ENCODE assay signal across 12 mouse cellular contexts in the genomic region with DNA sequence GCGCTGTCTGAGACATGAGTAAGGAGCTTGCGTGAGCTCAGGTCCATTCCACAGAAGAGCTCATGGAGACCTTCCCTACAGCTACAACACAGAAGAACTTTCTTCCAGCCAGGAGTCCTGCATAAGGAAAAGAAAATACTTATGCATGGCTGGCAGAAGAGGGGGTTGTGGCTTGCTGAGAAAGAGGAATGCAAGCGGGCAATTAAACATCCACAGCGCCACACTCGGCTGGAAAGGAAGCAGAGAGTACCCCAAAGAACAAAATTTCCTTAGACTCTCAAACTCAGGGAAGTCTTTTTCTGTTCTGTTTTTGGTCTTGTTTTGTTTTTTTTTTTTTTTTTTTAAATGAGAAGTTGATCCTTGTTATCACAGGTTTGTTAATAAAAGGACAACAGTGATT.
DNase-seq lines count a peak whose midpoint lies in the region; ATAC-seq and TF ChIP-seq lines count a peak whose summit lies in the region.
"Had no signal": no experiment of that assay in that cellular context is flagged by ENCODE, and none has a peak within 500 bp of the region (broad histone marks: within the 10 kb centered on the region; RNA-seq: fewer than 3 reads in every experiment).

No protein-coding gene starts in this region.

- WGBS in kidney, embryonic 14.5 days = 66% methylated on average over 5 of the region's 5 CpGs
- WGBS in lung, embryonic 15.5 days = 61% methylated on average over 5 of the region's 5 CpGs
- WGBS in stomach, postnatal 0 days = 78% methylated on average over 5 of the region's 5 CpGs

- H3K4me3 ChIP-seq in kidney, embryonic 14.5 days (ENCODE audit: low read length) = no peak overlapping the region
- H3K4me3 ChIP-seq in lung, embryonic 15.5 days = no peak overlapping the region
- H3K4me3 ChIP-seq in stomach, postnatal 0 days (ENCODE audit: low read depth, low read length) = no peak overlapping the region
- H3K4me3 ChIP-seq: embryonic facial prominence, embryonic 12.5 days; forebrain, embryonic 12.5 days; midbrain, embryonic 12.5 days had no signal

- peaks cover 15% of the 10 kb centered on the region; the same call in 1 of the 2 replicates for H3K4me1 ChIP-seq in kidney, embryonic 14.5 days (ENCODE audit: control insufficient read depth, insufficient read depth, low read length)
- peaks cover 53% of the 10 kb centered on the region for H3K4me1 ChIP-seq in lung, embryonic 15.5 days
- peaks cover 4% of the 10 kb centered on the region; the same call in 1 of the 2 replicates for H3K4me1 ChIP-seq in stomach, postnatal 0 days (replicated peaks; ENCODE audit: control insufficient read depth, insufficient read depth)

- no peaks in the 10 kb centered on the region for H3K27me3 ChIP-seq in kidney, embryonic 14.5 days (ENCODE audit: control insufficient read depth, insufficient read depth, low read length)
- H3K27me3 ChIP-seq in lung, embryonic 15.5 days = no peaks in the 10 kb centered on the region
- H3K27me3 ChIP-seq in stomach, postnatal 0 days (ENCODE audit: control insufficient read depth, insufficient read depth, low read length) = no peaks in the 10 kb centered on the region
- H3K27me3 ChIP-seq: embryonic facial prominence, embryonic 12.5 days; forebrain, embryonic 12.5 days had no signal

- no peaks in the 10 kb centered on the region for H3K9me3 ChIP-seq in kidney, embryonic 14.5 days (ENCODE audit: control insufficient read depth, low read length)
- no peaks in the 10 kb centered on the region for H3K9me3 ChIP-seq in lung, embryonic 15.5 days
- no peaks in the 10 kb centered on the region for H3K9me3 ChIP-seq in stomach, postnatal 0 days (ENCODE audit: control insufficient read depth, low read length)
- H3K9me3 ChIP-seq: embryonic facial prominence, embryonic 12.5 days; forebrain, embryonic 12.5 days; midbrain, embryonic 12.5 days had no signal

- no peaks in the 10 kb centered on the region for H3K36me3 ChIP-seq in kidney, embryonic 14.5 days (ENCODE audit: control insufficient read depth, insufficient read depth, low read length)
- no peaks in the 10 kb centered on the region for H3K36me3 ChIP-seq in lung, embryonic 15.5 days
- no peaks in the 10 kb centered on the region for H3K36me3 ChIP-seq in stomach, postnatal 0 days (ENCODE audit: control insufficient read depth, insufficient read depth, low read length)
- H3K36me3 ChIP-seq: embryonic facial prominence, embryonic 12.5 days; forebrain, embryonic 12.5 days; midbrain, embryonic 12.5 days had no signal

- H3K27ac ChIP-seq in kidney, embryonic 14.5 days (ENCODE audit: low read depth, low read length) = 0 out of 2 replicates have a peak overlapping the region, but pooled peaks have one; percentile 26
- peak overlapping the region; percentile 81 for H3K27ac ChIP-seq in lung, embryonic 15.5 days
- peak overlapping the region; percentile 56 for H3K27ac ChIP-seq in stomach, postnatal 0 days (replicated peaks)
- H3K27ac ChIP-seq: embryonic facial prominence, embryonic 12.5 days; forebrain, embryonic 12.5 days; hindbrain, embryonic 14.5 days; midbrain, embryonic 12.5 days had no signal

- no peak overlapping the region for H3K4me2 ChIP-seq in kidney, embryonic 14.5 days (replicated peaks; ENCODE audit: low read depth, low read length)
- 0 out of 2 replicates have a peak overlapping the region, but pooled peaks have one; percentile 17 for H3K4me2 ChIP-seq in lung, embryonic 15.5 days
- H3K4me2 ChIP-seq in stomach, postnatal 0 days (replicated peaks; ENCODE audit: low read depth) = peak overlapping the region; percentile 19; the same call in 1 of the 2 replicates
- H3K4me2 ChIP-seq: embryonic facial prominence, embryonic 12.5 days; forebrain, embryonic 12.5 days; hindbrain, embryonic 14.5 days; midbrain, embryonic 12.5 days had no signal

- DNase-seq in heart, adult 11 months = peak; percentile 64
- DNase-seq in heart, postnatal 25 days (ENCODE audit: low spot score) = no peak
- no peak for DNase-seq in kidney, adult 18-20 months
- peak; percentile 31 for DNase-seq in stomach, postnatal 0 days (ENCODE audit: low spot score)
- DNase-seq in left cerebral cortex, adult 9 months (ENCODE audit: low spot score in 2 of 2) = no peak
- no peak for DNase-seq in thymus, postnatal 14 days

- peak; percentile 44 for TF ChIP-seq CTCF in stomach, postnatal 0 days (IDR thresholded peaks at IDR 0.05; ENCODE audit: low read depth)

- H3K9ac ChIP-seq in kidney, embryonic 14.5 days (ENCODE audit: low read depth, low read length) = no peak overlapping the region
- H3K9ac ChIP-seq in lung, embryonic 15.5 days = no peak overlapping the region
- H3K9ac ChIP-seq in stomach, postnatal 0 days (ENCODE audit: low read length) = no peak overlapping the region
- H3K9ac ChIP-seq: embryonic facial prominence, embryonic 12.5 days; forebrain, embryonic 12.5 days; hindbrain, embryonic 14.5 days; midbrain, embryonic 12.5 days had no signal

- TF ChIP-seq EP300 in stomach, postnatal 0 days (optimal IDR thresholded peaks at IDR 0.05) = no peak

- ATAC-seq in kidney, embryonic 14.5 days (ENCODE audit: low FRiP score, low TSS enrichment) = no peak
- ATAC-seq in lung, embryonic 15.5 days (ENCODE audit: borderline replicate concordance, extremely low read depth, low FRiP score, low TSS enrichment) = peak; percentile 19; the same call in 1 of the 2 replicates
- no peak for ATAC-seq in stomach, postnatal 0 days (ENCODE audit: low FRiP score, low TSS enrichment)

- intact Hi-C loops in heart, postnatal 25 days (cut with DNase I) = loop anchor here (5.0 to 10.0 kb wide), 2 partner anchors 232 to 270 kb away; no protein-coding TSS in a partner anchor

Comparison
In these comparisons a context has a peak if more than half of its experiments do, and no peak if none do; other contexts are left out.
1. DNase-seq: peak in heart, adult 11 months (single experiment) and stomach, postnatal 0 days (single experiment); none in heart, postnatal 25 days (single experiment), kidney, adult 18-20 months (single experiment), left cerebral cortex, adult 9 months (0 of 2) and thymus, postnatal 14 days (single experiment).
2. H3K27ac ChIP-seq: peak in every context shown above with its lines; median percentile 81 in lung, embryonic 15.5 days; 56 in stomach, postnatal 0 days; 26 in kidney, embryonic 14.5 days.